Mouse (Mus musculus): Measurements from ENCODE around the gene Ccdc92. TPM values are rescaled to one million over a fixed set of nuclear protein-coding genes. Genes with fewer than 3 reads are reported as not detected.

The Ccdc92 gene
- polyA plus RNA-seq, 1 experiment from 2014 or later: 12.1 TPM

GRCm38 (mm10) chr5:124851572-124851971 is 10.7 kb downstream of the Ccdc92 start:
- Histone ChIP-seq H3K27me3 (replicated peaks; ENCODE audit: low read depth, poor library complexity, severe bottlenecking) (no peaks in the 10 kb centered on the region), H3K4me1 (peaks cover 31% of the 10 kb centered on the region), H3K4me3 (no peak overlapping the region), H3K9me3 (no peaks in the 10 kb centered on the region), H3K36me3 (replicated peaks) (no peaks in the 10 kb centered on the region), H3K27ac (replicated peaks) (no peak overlapping the region)
- whole genome bisulfite sequencing: 43% methylated on average over 4 of the region's 4 CpGs
- no peak for DNase-seq (ENCODE audit: low spot score)

GRCm38 (mm10) chr5:124848994-124849393 is 13.2 kb downstream of the Ccdc92 start:
- Histone ChIP-seq H3K27ac (replicated peaks) (no peak overlapping the region), H3K27me3 (replicated peaks; ENCODE audit: low read depth, poor library complexity, severe bottlenecking) (no peaks in the 10 kb centered on the region), H3K9me3 (no peaks in the 10 kb centered on the region), H3K4me1 (peaks cover 36% of the 10 kb centered on the region), H3K4me3 (no peak overlapping the region), H3K36me3 (replicated peaks) (no peaks in the 10 kb centered on the region)
- no peak for DNase-seq (ENCODE audit: low spot score)
- WGBS: 82% methylated on average over 3 of the region's 3 CpGs

GRCm38 (mm10) chr5:124847014-124847413 is 15.2 kb downstream of the Ccdc92 start:
- peak; percentile 37 for DNase-seq (ENCODE audit: low spot score)
- 53% methylated on average over 1 of the region's 1 CpGs for WGBS
- H3K36me3 ChIP-seq (replicated peaks): no peaks in the 10 kb centered on the region
- no peaks in the 10 kb centered on the region for H3K27me3 ChIP-seq (replicated peaks; ENCODE audit: low read depth, poor library complexity, severe bottlenecking)
- H3K4me1 ChIP-seq: peaks cover 26% of the 10 kb centered on the region
- H3K27ac ChIP-seq (replicated peaks): no peak overlapping the region
- no peak overlapping the region for H3K4me3 ChIP-seq
- H3K9me3 ChIP-seq: no peaks in the 10 kb centered on the region

- no peak overlapping the region for H3K27ac ChIP-seq (replicated peaks)
- peaks cover 19% of the 10 kb centered on the region for H3K4me1 ChIP-seq
- DNase-seq (ENCODE audit: low spot score): no peak
- no peaks in the 10 kb centered on the region for H3K36me3 ChIP-seq (replicated peaks)
- H3K9me3 ChIP-seq: no peaks in the 10 kb centered on the region
- H3K27me3 ChIP-seq (replicated peaks; ENCODE audit: low read depth, poor library complexity, severe bottlenecking): no peaks in the 10 kb centered on the region
- H3K4me3 ChIP-seq: no peak overlapping the region
- 76% methylated on average over 4 of the region's 4 CpGs for WGBS
Observed at GRCm38 (mm10) chr5:124844929-124845328, 17.3 kb downstream of the Ccdc92 start.

GRCm38 (mm10) chr5:124843386-124843785 is 18.8 kb downstream of the Ccdc92 start:
- DNase-seq (ENCODE audit: low spot score): no peak
- H3K9me3 ChIP-seq: no peaks in the 10 kb centered on the region
- 0 out of 2 replicates have a peak overlapping the region, but pooled peaks have one; percentile 7 for H3K27ac ChIP-seq (replicated peaks)
- H3K36me3 ChIP-seq (replicated peaks): peaks cover 5% of the 10 kb centered on the region
- 79% methylated on average over 8 of the region's 8 CpGs for WGBS
- H3K4me1 ChIP-seq: peaks cover 19% of the 10 kb centered on the region
- H3K4me3 ChIP-seq: no peak overlapping the region
- H3K27me3 ChIP-seq (replicated peaks; ENCODE audit: low read depth, poor library complexity, severe bottlenecking): no peaks in the 10 kb centered on the region

GRCm38 (mm10) chr5:124840669-124841068 is 21.6 kb downstream of the Ccdc92 start:
- Histone ChIP-seq H3K4me3 (no peak overlapping the region), H3K9me3 (no peaks in the 10 kb centered on the region), H3K27me3 (replicated peaks; ENCODE audit: low read depth, poor library complexity, severe bottlenecking) (no peaks in the 10 kb centered on the region), H3K36me3 (replicated peaks) (peaks cover 16% of the 10 kb centered on the region), H3K4me1 (0 out of 2 replicates have a peak, but pooled peaks cover 7% of the 10 kb centered on the region), H3K27ac (replicated peaks) (no peak overlapping the region)
- 85% methylated on average over 2 of the region's 2 CpGs for WGBS
- DNase-seq (ENCODE audit: low spot score): no peak

GRCm38 (mm10) chr5:124840202-124840601 is 22.0 kb downstream of the Ccdc92 start:
- 0 out of 2 replicates have a peak, but pooled peaks cover 7% of the 10 kb centered on the region for H3K4me1 ChIP-seq
- no peaks in the 10 kb centered on the region for H3K27me3 ChIP-seq (replicated peaks; ENCODE audit: low read depth, poor library complexity, severe bottlenecking)
- H3K36me3 ChIP-seq (replicated peaks): peaks cover 21% of the 10 kb centered on the region
- no peaks in the 10 kb centered on the region for H3K9me3 ChIP-seq
- 78% methylated on average over 7 of the region's 7 CpGs for WGBS
- DNase-seq (ENCODE audit: low spot score): no peak
- no peak overlapping the region for H3K27ac ChIP-seq (replicated peaks)
- no peak overlapping the region for H3K4me3 ChIP-seq

GRCm38 (mm10) chr5:124836621-124837020 is 25.6 kb downstream of the Ccdc92 start:
- no peak for DNase-seq (ENCODE audit: low spot score)
- Histone ChIP-seq H3K27ac (replicated peaks) (no peak overlapping the region), H3K9me3 (no peaks in the 10 kb centered on the region), H3K36me3 (replicated peaks) (peaks cover 25% of the 10 kb centered on the region), H3K4me3 (no peak overlapping the region), H3K27me3 (replicated peaks; ENCODE audit: low read depth, poor library complexity, severe bottlenecking) (no peaks in the 10 kb centered on the region), H3K4me1 (no peaks in the 10 kb centered on the region)
- 75% methylated on average over 4 of the region's 4 CpGs for WGBS

GRCm38 (mm10) chr5:124836075-124836474 is 26.1 kb downstream of the Ccdc92 start:
- DNase-seq (ENCODE audit: low spot score): no peak
- peaks cover 25% of the 10 kb centered on the region for H3K36me3 ChIP-seq (replicated peaks)
- no peaks in the 10 kb centered on the region for H3K9me3 ChIP-seq
- no peaks in the 10 kb centered on the region for H3K27me3 ChIP-seq (replicated peaks; ENCODE audit: low read depth, poor library complexity, severe bottlenecking)
- 88% methylated on average over 10 of the region's 10 CpGs for WGBS
- H3K27ac ChIP-seq (replicated peaks): no peak overlapping the region
- H3K4me3 ChIP-seq: no peak overlapping the region
- H3K4me1 ChIP-seq: no peaks in the 10 kb centered on the region

GRCm38 (mm10) chr5:124835218-124835617 is 27.0 kb downstream of the Ccdc92 start:
- Histone ChIP-seq H3K27me3 (replicated peaks; ENCODE audit: low read depth, poor library complexity, severe bottlenecking) (no peaks in the 10 kb centered on the region), H3K4me1 (no peaks in the 10 kb centered on the region), H3K4me3 (no peak overlapping the region), H3K9me3 (no peaks in the 10 kb centered on the region), H3K36me3 (replicated peaks) (peaks cover 25% of the 10 kb centered on the region), H3K27ac (replicated peaks) (no peak overlapping the region)
- 94% methylated on average over 15 of the region's 15 CpGs for WGBS
- DNase-seq (ENCODE audit: low spot score): no peak

GRCm38 (mm10) chr5:124830331-124830730 is 31.9 kb downstream of the Ccdc92 start:
- no peaks in the 10 kb centered on the region for H3K27me3 ChIP-seq (replicated peaks; ENCODE audit: low read depth, poor library complexity, severe bottlenecking)
- 92% methylated on average over 12 of the region's 12 CpGs for WGBS
- no peak overlapping the region for H3K27ac ChIP-seq (replicated peaks)

GRCm38 (mm10) chr5:124822128-124822894 is 39.9 kb downstream of the Ccdc92 start:
- no peaks in the 10 kb centered on the region for H3K36me3 ChIP-seq (replicated peaks)
- H3K27me3 ChIP-seq (replicated peaks; ENCODE audit: low read depth, poor library complexity, severe bottlenecking): no peaks in the 10 kb centered on the region
- no peaks in the 10 kb centered on the region for H3K4me1 ChIP-seq
- H3K4me3 ChIP-seq: no peak overlapping the region
- H3K9me3 ChIP-seq: 0 out of 2 replicates have a peak, but pooled peaks cover 14% of the 10 kb centered on the region
- no peak for DNase-seq (ENCODE audit: low spot score)
- H3K27ac ChIP-seq (replicated peaks): no peak overlapping the region
- 89% methylated on average over 18 of the region's 18 CpGs for WGBS

More at GRCm38 (mm10) chr5:124830331-124830730, 31.9 kb downstream of the Ccdc92 start:
- Histone ChIP-seq H3K9me3 (no peaks in the 10 kb centered on the region), H3K4me1 (no peaks in the 10 kb centered on the region), H3K4me3 (no peak overlapping the region), H3K36me3 (replicated peaks) (peaks cover 5% of the 10 kb centered on the region)
- DNase-seq (ENCODE audit: low spot score): no peak

GRCm38 (mm10) chr5:124817050-124817449 is 45.2 kb downstream of the Ccdc92 start:
- Histone ChIP-seq H3K36me3 (replicated peaks) (no peaks in the 10 kb centered on the region), H3K9me3 (0 out of 2 replicates have a peak, but pooled peaks cover 14% of the 10 kb centered on the region), H3K4me3 (no peak overlapping the region), H3K4me1 (peaks cover 6% of the 10 kb centered on the region), H3K27me3 (replicated peaks; ENCODE audit: low read depth, poor library complexity, severe bottlenecking) (no peaks in the 10 kb centered on the region), H3K27ac (replicated peaks) (no peak overlapping the region)
- 89% methylated on average over 15 of the region's 15 CpGs for WGBS
- no peak for DNase-seq (ENCODE audit: low spot score)

Measured in embryonic facial prominence, embryonic 10.5 days (tissue).